Mouse (Mus musculus) thymus, postnatal 14 days (tissue): Measurements from ENCODE around the gene Naa80.
A peak's percentile ranks its signal among the peaks of the same experiment; 100 is the strongest.

Experiments used
- DNase-seq: peaks from one replicate; pipeline ENCODE4 v3.0.0; 2021

Gene Naa80

DNA sequence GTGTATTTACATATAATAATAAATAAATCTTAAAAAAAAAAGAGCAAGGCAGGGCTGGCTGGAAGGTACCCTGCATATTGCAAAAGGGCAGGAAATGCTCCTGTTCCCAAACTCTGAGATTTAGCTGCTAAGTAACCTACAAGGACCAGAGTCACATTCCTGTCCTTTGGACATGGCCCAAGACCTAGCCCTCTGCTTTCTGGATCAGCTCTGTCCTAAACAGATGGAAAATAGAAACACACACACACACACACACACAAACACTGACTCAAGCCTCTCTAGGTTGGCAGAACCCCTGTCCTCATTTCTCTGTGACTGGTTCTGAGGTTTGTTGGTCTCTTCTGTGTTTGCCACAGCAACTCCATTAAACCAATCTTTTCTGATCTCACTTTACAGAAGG is 42.3 kb downstream of the Naa80 start:
- DNase-seq = no peak

GRCm38 (mm10) chr9:107624539-107624938 is 45.9 kb downstream of the Naa80 start:
- peak; percentile 75 for DNase-seq

- DNase-seq = no peak
Measured at GRCm38 (mm10) chr9:107624951-107625350, 46.3 kb downstream of the Naa80 start.

DNA sequence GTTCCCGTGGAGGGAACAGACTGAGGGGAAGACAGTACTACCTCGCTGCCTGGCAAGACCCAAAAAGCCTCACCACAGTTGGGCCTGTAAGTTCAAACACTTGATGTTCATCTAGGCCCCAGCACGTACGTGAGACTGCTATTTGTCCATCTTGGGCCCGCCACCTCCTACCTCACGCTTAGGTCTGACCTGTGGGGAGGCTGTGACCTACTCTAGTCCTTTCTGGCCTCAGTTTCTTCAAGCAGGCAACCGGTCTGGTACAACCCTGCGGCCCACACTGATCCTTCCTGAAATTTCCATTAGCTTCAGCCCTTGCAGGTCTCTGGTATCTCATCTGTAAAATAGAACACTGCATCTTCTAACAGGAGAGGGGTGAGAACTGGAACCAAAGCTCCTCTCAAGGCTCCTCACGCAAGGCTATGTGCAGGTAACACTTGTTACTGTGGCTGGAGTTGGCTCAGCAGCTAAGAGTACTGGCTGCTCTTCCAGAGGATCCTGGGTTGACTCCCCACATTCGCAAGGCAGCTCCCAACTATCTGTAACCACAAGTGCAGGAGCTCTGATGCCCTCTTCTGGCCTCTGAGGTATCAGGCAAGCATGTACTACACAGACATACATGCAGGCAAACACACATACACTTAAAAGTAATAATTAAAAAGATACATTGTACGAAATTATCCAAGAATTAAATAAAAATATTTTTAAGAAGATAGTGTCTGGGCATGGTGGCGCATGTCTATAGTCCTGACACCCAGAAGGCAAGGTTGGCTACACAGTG is 46.9 kb downstream of the Naa80 start:
- DNase-seq = peak; percentile 56

DNA sequence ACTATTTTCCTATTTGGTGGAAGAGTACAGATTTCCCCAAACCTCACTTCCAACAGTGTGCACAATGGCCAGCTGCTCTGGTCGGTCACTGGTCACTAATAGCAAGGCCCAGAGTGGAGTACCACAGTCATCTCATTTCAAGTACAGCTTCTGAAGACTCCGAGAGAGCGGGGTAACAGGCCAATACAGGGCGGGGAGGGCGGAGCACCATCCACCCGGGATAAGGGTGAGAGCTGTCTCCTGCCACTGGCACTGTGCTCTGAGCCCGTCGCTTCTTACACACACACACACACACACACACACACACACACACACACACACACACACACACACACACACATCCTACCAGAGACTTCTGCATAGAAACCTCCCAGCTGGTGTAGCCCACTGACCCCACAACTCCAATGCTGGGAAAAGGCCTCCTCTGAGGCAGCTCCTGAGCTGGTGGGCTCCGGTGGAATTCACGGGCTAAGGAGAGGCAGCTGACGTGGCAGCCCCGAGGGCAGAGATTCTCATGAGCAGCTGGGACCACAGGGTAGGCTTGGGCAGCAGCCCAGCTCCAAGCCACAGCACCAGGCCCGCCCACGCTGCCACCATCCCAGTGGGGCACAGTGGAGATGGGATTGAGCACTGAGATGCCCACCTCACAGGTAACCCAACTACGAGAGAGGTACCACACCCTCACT is 47.6 kb downstream of the Naa80 start:
- no peak for DNase-seq

DNA sequence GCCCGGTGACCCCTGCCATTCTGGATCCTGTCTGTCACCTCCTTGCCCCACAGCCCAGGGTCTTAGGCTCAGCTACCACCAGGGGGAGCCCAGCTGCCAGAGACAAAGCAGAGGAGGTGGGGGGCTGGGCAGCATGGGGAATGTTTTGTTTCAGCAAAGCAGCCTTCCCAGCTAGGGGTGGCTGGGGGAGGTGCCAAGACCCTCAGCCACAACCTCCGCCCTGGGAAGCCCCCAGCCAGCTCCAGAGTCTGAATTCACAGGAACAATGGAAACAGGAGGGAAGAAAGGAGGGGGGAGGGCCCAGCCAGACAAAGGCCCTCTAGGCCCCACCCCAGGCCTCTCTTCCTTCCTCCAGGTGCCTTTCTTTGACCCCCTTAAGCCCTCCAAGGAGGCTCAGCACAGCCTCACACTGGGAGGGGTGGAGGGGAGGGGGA is 48.2 kb downstream of the Naa80 start:
- DNase-seq = peak; percentile 96

DNA sequence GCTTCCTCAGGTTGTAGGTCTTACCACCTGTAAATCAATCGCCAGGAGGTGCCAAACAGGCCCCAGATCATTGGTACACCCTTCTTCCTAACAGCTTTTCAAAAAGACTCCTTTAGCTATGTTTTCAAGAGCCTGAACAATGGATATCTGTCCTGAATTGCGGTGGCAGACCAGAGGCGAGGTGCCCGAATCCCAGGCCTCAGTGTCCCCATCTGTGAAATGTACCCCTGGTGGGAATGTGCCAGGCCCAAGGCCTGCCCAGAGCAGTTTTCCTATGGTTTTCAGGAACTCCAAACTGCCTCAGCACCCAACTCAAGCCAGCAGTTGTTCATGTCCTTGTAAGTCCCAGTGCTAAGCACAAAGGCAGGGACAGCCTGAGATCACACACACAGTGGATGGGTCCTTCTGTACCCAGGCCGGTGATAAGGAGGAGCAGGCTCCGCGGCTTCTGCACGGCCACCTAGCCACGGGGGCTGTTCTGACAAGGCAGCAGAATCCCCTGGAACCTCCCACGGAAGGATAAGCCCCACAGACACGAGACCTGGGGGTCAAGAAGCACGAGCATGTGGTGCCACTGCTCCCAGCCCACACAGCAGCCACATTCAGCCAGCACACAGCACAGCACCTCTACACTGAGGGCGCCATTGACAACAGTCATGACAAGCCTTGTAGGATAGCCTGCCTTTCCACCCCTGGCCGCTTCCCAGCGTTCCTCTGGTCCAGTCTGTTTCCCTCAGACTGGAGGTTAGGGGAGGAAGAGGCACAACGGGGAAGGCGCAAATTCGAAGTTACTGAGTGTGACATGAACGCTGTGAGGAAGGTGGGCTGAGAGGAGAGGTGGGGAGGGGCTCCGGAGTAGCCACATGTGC is 48.9 kb downstream of the Naa80 start:
- no peak for DNase-seq

DNA sequence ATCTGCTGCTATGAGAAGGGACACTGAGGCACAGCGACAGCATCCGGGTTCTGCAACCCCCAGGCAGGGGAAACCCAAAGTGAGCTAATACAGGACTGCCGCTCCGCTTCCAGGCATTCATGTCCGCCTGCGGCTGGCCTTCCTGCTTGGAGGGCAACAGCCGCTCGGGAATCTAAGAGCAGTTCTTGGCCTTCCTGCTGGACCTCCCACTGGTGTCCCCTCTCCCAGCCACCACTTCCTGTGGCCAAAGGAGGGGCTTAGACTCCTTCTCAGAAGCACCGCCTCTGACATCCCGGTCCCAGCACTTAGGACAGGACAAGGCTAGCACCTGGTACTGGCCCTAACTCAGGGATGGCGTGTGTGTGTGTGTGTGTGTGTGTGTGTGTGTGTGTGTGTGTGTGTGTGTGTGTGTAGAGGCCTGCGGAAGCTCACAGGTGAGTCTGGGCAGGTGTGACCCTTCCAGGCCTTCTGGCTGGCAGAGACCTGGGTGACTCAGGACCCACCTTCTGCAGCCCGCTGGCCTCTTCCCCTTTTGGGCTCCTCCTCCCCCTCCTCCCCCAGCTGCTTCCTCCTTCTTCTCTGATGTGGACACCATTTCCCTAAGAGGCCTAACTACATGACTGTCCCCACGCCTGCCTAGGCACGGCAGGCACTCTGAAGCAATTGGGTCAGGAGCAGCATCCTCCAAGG is 50.2 kb downstream of the Naa80 start:
- no peak for DNase-seq

DNA sequence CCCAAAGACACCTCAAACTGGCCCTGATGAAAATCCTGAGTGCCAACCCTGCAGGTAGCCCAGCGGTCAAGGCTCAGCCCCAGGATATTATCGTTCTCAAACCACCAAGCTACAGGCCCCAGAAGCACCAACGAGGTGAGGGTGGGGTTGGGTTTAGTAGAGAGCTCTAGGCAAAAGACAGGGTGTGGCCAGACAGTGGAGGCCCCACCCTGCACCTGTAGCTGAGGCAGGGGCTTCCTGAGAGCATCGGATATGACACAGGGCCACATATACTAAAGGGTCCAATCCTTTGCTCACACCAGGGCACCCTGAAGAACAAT is 50.7 kb downstream of the Naa80 start:
- peak; percentile 55 for DNase-seq

DNA sequence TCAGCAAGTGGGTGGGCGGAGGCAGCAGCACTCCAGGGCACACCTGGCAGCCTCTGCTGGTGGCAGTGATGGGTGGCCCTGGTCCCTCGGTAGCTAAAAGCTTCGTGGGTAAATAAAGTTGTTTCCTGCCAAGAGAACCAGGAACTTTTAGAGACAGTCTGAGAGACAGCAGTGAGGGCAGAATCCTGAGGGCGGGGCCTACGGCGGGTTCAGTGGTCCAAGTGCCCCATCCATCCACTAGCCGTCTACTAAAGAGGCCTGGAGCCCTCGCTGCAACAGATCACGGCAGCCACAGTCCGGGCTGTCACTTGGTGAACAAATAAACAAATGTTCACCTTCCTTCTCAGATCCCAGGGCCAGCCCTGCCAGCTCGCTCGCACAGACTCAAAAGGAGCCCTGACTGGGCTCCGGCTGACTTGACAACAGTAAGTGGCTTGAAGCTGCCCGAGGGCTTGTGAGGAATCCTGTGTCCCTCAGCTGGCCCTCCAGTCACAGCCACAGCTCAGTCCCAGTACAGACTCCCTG is 51.3 kb downstream of the Naa80 start:
- peak; percentile 78 for DNase-seq

- no peak for DNase-seq
Measured at GRCm38 (mm10) chr9:107630576-107630975, 51.9 kb downstream of the Naa80 start.

DNA sequence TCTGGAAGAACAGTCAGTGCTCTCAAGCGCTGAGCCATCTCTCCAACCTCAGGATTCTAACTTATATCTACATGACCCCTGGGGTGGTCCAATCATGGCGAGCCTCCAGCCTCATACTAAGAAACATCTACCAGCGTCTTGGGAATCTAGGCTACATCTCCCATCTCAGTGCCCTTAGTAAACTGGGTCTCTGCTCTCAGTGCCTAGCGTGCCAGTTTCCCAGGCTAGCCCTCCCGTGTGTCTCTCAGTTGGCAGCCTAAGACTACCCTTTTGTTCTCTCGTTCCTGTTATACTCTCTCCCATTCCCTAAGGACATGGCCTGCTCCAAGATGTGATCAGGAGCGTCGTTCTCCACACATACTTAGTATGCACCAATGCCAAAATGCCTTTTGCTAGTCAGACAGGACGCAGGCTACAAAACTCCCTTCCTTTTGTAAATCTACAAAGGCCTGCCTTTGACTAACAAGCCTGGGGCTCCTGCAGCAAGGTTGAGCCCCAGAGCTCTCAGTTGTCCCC is 52.7 kb downstream of the Naa80 start:
- DNase-seq = no peak

DNA sequence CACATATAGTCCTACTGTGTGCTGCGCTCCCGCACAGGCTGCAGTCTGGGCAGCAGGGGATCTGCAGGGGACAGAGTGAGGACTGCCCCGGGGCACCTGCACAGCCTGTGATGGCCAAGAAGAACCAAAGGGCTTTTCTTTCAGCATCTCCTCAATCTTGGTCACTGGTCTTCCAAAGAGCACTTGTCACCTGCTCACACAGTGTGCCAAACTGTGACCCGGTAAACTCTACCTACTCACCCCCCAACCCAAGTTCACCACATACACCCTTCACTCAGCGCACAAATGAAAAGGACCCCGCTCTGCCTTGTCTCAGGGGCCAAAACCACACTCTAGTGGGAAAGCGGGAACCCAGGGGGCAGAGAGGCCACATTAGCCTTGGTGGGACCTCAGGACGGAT is 53.2 kb downstream of the Naa80 start:
- DNase-seq = no peak

DNA sequence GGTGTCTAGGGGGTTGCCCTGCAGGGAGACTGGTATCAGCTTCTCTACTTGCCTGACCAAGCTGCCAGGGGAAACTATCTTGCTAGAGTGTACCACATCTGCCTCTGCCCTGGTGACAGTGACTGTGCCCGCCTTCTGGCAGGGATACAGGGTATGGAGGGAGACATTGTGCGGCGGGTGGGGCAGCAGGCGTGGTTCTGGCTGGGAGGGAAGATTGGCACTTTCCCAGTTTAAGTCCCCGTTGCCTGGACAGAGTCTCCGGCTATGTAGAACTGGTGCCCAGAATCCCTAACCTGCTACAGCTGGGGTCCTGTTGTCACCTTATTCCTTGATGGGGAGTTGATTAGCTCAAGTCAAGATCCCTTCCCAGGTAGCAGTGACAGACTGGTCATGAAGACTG is 53.8 kb downstream of the Naa80 start:
- no peak for DNase-seq

DNA sequence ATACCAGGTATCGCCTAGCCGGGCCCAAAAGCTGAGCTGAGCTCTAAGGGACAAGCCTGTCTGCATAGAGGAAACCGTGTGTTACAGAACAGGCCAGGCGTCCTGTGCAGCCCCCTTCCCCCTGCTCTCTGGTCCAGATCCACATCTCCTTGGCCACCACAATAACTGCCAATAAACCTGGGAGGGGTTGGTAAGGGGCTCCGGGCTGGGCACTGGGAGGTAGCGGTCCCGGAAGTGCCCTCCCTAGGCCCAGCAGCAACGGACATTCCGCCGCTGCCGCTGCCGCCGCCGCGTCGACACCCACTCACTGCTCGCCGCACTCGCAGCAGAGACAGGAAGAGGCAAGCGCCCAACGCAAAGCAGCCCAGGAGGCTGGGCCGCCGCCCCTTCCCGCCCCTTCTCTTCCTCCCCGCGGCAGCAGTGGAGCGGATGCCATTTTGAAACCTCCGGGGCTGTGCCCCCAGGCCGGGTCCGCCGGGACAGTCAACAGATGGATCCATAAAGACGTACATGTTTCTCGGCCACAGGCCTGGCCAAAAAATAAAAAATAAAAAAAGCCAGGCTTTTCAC is 54.5 kb downstream of the Naa80 start:
- peak; percentile 92 for DNase-seq
